Mouse (Mus musculus): ENCODE measurements around the gene Gm6588. TPM values are rescaled to one million over a fixed set of nuclear protein-coding genes. Genes with fewer than 3 reads are reported as not detected.

Gene Gm6588
- polyA plus RNA-seq, 1 experiment, result not detected

DNA sequence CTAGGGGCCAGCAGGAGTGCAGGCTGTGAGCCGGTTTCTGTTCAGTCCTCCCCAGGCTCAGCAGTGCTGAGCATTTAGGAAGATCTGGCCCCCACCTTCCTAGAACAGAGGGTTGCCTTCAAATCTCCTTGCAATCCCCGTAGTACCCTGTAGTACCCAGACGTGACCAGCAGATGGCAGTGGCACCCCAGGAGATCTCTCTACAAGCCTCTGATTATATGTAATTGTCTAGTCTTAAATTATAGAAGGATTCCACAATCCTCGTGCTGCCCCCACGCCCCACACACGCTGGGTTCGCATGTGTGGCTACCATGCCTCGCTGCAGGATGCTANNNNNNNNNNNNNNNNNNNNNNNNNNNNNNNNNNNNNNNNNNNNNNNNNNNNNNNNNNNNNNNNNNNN, 16.2 kb upstream of the Gm6588 start:
- H3K27ac ChIP-seq (replicated peaks; ENCODE audit: low read depth, low read length), result no peak overlapping the region
- H3K4me3 ChIP-seq (ENCODE audit: insufficient read depth, low read depth, low read length), result no peak overlapping the region
- no peaks in the 10 kb centered on the region for H3K4me1 ChIP-seq (ENCODE audit: control insufficient read depth, insufficient read depth, insufficient read length, low read length)

DNA sequence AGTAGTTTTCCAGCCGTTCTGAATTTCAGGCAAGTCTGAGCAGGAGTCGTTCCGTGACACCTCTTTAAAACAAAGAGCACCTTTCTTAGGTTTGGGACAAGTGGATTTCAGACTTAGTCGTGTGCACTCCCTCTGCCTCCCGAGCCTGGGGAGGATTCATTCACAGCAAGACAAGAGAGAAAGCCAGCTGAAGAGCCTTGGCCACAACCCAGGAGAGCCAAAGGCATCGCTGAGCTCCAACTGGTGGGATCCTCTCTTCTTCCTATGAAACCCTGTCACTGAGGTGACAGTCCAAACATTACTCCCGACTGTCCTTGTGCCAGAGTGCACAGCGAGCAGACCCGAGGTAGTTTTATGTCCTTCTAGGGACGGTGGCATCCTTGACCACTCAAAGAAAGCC, 10.7 kb upstream of the Gm6588 start:
- Histone ChIP-seq H3K27ac (replicated peaks; ENCODE audit: low read depth, low read length) (no peak overlapping the region), H3K4me3 (ENCODE audit: insufficient read depth, low read depth, low read length) (no peak overlapping the region), H3K4me1 (ENCODE audit: control insufficient read depth, insufficient read depth, insufficient read length, low read length) (no peaks in the 10 kb centered on the region)

DNA sequence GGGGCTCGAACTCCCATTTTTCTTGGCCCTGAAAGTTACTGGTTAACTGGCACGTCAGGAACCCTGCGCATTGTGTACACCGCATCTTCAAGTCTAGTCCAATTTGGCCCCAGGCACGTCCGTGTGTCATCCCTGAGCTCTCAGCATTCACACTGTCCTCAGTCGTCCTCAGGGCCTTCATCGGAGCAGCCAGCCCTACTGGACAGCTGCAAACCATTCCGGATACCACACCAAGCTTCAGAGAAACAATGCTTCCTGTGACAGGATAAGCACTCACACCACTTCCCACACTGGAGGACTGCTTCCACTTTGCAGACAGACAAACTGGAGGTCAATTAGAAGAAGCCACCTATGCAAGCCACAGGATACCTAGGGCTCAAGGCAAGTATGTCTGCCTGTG, 3.9 kb downstream of the Gm6588 start:
- Histone ChIP-seq H3K4me3 (ENCODE audit: insufficient read depth, low read depth, low read length) (no peak overlapping the region), H3K4me1 (ENCODE audit: control insufficient read depth, insufficient read depth, insufficient read length, low read length) (no peaks in the 10 kb centered on the region), H3K27ac (replicated peaks; ENCODE audit: low read depth, low read length) (no peak overlapping the region)

DNA sequence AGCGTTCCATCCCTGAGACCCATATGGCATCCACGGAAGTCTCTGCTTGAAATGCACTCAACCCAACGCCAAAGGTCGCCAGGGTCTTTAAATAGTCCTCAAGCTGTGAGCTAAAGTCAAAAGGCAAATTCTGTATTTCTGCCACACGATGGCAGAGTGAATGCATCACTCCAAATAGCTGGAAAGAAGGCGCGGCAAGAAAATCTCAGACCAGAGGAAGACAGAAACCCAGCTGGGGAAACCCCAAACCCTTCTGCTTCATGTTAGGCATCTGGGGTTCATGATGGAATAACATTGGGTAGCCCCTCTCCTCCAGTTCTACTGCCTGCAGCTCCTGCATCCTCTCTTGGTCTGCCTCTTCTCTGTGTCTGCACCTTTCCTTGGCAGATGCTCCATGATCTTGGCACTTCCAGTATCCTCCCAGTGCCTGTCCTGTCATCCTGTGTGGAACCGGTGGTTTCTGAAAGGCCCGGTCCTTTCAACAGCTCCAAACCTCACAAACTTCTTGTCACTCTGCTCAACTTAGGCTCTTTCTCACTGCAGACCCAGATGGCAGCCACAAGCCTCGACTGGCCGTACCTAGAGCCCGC, 5.8 kb downstream of the Gm6588 start:
- H3K27ac ChIP-seq (replicated peaks; ENCODE audit: low read depth, low read length), result no peak overlapping the region
- H3K4me1 ChIP-seq (ENCODE audit: control insufficient read depth, insufficient read depth, insufficient read length, low read length), result no peaks in the 10 kb centered on the region
- no peak overlapping the region for H3K4me3 ChIP-seq (ENCODE audit: insufficient read depth, low read depth, low read length)

DNA sequence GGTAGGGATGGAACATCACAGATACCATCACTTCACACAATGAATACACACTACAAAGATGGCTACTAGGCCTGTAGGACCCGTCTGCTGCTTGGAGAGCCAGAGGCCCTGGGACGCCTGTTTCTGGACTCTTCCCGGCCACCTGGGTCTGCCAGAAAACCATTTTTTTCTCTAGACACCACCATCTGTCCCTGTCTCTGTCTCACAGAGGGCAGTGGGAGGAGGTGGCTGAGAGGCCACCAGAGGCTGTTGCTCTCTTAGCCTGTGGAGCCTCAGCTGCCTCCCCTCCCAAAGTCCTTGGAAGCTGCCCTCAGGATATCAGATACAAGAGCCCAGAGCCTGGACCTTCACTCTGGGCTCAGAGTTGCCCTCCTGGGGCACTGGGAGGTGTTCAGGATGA, 10.7 kb downstream of the Gm6588 start:
- Histone ChIP-seq H3K27ac (replicated peaks; ENCODE audit: low read depth, low read length) (no peak overlapping the region), H3K4me3 (ENCODE audit: insufficient read depth, low read depth, low read length) (no peak overlapping the region), H3K4me1 (ENCODE audit: control insufficient read depth, insufficient read depth, insufficient read length, low read length) (no peaks in the 10 kb centered on the region)

DNA sequence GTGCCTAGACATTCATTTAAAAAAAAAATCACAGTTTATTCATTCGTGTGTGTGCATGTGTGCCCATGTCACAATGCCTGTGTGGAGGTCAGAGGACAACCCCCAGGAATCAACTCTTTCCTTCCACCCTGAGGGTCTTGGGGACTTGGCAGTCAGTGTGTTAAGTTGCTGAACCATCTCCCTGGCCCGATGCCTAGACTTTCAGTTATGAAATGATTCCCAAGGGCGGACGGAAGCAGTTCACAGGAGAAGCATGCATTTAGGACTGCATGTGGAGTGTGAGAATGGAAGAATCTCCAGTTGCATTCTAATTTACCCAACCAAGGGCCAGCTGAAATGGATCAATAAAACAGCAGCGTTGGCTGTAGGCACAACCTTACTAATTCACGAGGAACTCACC, 17.1 kb downstream of the Gm6588 start:
- H3K4me1 ChIP-seq (ENCODE audit: control insufficient read depth, insufficient read depth, insufficient read length, low read length), result no peaks in the 10 kb centered on the region
- no peak overlapping the region for H3K4me3 ChIP-seq (ENCODE audit: insufficient read depth, low read depth, low read length)

DNA sequence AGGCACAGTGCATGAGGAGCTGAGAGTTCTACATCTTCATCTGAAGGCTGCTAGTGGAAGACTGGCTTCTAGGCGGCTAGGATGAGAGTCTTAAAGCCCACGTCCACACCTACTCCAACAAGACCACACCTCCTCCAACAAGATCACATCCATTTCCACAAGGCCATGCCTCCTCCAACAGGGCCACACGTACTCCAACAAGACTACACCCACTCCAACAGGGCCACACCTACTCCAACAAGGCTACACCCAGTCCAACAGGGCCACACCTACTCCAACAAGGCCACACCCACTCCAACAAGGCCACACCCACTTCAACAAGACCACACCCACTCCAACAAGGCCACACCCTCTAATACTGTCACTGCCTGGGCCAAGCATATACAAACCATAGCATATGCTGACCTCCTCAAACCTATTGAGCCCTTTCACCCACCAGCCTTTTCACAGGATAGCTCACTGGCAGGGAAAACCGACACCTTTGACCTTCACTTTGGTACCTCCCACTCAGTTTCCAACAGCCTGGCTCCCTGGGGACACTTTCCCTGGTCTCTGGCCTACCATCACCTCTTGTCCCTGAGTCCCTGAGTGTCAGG, 19.9 kb downstream of the Gm6588 start:
- Histone ChIP-seq H3K27ac (replicated peaks; ENCODE audit: low read depth, low read length) (no peak overlapping the region), H3K4me3 (ENCODE audit: insufficient read depth, low read depth, low read length) (no peak overlapping the region), H3K4me1 (ENCODE audit: control insufficient read depth, insufficient read depth, insufficient read length, low read length) (no peaks in the 10 kb centered on the region)

More for the DNA sequence above, 17.1 kb downstream of the Gm6588 start:
- H3K27ac ChIP-seq (replicated peaks; ENCODE audit: low read depth, low read length), result no peak overlapping the region

DNA sequence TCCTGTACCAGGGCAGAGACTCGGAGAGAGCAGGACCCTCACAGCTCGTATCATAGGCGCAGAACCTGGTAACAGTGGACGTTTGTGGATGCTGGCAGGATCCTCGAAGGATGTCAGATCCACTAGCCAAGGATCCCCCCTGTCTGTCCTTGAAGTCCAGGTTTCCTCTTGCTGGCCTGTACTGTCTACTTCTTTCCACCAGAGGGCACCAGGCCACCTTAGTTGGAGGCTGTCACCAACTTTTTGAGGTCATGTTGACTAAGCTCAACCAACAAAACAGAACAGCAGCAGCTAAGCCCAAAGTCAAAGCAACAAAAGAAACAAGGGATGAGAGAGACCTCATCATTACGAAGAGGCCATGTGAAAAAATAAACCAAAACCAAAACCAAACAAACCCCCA, 20.9 kb downstream of the Gm6588 start:
- no peak overlapping the region for H3K27ac ChIP-seq (replicated peaks; ENCODE audit: low read depth, low read length)
- no peaks in the 10 kb centered on the region for H3K4me1 ChIP-seq (ENCODE audit: control insufficient read depth, insufficient read depth, insufficient read length, low read length)
- no peak overlapping the region for H3K4me3 ChIP-seq (ENCODE audit: insufficient read depth, low read depth, low read length)

DNA sequence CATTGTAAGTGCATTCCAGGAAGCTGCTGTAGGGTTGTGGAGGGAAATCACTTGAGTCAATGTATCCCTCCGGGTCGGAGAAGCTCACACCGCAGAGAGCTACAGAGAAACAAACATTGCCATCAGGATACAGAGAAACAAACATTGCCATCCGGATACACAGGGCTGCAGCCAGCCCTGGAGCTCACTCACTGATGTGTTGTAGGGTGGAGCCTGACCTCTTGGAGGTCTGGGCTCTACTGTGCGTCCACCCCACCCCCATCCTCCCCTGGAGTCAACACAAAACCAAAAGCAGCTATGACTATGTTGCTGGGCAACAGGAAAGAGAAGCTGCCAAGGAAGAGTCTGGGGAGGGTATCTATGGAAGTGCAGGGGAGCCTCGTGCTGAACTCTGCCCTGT, 24.2 kb downstream of the Gm6588 start:
- no peak overlapping the region for H3K4me3 ChIP-seq (ENCODE audit: insufficient read depth, low read depth, low read length)

DNA sequence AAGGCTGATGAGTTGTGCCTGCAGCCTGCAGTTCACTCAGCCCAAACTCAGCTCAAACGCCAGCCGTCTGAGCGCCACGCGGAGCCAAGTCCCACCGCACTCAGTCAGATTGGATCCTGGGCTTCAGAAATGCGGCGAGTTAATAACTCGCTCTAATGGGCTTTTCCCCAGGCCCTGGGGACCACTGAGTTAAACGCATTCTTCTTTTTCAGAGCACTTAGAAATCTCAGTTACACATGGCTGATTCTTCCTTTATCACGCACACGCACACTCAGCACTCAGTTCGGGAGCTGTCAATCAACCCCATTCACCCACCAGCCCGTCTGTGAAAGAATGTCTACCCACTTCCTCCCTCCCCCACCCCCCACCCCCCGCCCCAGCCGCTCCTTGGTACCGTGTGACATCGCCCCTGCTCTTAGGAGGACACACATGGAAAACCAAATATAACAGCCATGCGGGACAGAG, 32.8 kb downstream of the Gm6588 start:
- no peak overlapping the region for H3K4me3 ChIP-seq (ENCODE audit: insufficient read depth, low read depth, low read length)
- H3K4me1 ChIP-seq (ENCODE audit: control insufficient read depth, insufficient read depth, insufficient read length, low read length), result no peaks in the 10 kb centered on the region
- no peak overlapping the region for H3K27ac ChIP-seq (replicated peaks; ENCODE audit: low read depth, low read length)

More for the DNA sequence above, 24.2 kb downstream of the Gm6588 start:
- no peak overlapping the region for H3K27ac ChIP-seq (replicated peaks; ENCODE audit: low read depth, low read length)
- no peaks in the 10 kb centered on the region for H3K4me1 ChIP-seq (ENCODE audit: control insufficient read depth, insufficient read depth, insufficient read length, low read length)

DNA sequence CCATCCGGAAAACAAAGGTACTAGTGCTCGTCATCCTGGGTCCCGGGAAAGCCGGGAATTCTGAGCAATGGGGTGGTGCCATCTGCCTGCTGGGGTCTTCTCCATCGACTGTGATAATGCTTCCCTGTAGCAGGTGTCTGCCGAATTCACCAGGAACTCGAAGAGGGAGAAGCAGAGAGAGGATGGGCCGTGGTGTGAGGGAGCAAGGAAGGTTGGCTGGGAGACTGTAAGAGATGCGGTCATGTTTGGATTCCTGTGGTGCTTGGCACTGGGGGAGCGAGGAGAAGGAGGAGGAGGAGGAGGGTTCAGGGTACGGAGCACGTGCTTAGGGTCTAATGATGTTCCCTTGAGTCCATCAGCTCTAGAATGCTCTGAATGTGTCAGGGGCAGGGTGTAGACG, 33.3 kb downstream of the Gm6588 start:
- H3K27ac ChIP-seq (replicated peaks; ENCODE audit: low read depth, low read length), result no peak overlapping the region
- H3K4me3 ChIP-seq (ENCODE audit: insufficient read depth, low read depth, low read length), result no peak overlapping the region
- no peaks in the 10 kb centered on the region for H3K4me1 ChIP-seq (ENCODE audit: control insufficient read depth, insufficient read depth, insufficient read length, low read length)

DNA sequence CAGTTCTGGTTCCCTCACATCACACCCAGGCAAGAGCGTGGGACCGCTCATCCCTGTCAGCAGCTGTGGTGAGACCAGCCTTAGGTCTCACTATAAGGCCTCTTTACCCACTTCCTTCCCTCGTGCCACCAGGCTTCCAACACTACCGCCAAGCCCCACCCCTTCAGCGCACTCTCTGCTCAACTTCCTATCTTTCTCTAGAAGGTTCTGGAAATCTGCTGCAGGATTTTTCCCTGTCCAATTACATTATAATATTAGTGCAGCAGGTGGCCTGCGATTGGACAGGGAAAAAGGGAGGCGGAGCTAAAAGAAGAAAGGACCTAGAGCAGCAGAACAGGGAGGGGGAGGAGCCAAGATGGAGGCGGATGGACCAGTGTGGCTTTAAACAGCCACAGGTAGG, 33.8 kb downstream of the Gm6588 start:
- H3K27ac ChIP-seq (replicated peaks; ENCODE audit: low read depth, low read length), result no peak overlapping the region
- no peak overlapping the region for H3K4me3 ChIP-seq (ENCODE audit: insufficient read depth, low read depth, low read length)
- H3K4me1 ChIP-seq (ENCODE audit: control insufficient read depth, insufficient read depth, insufficient read length, low read length), result no peaks in the 10 kb centered on the region

DNA sequence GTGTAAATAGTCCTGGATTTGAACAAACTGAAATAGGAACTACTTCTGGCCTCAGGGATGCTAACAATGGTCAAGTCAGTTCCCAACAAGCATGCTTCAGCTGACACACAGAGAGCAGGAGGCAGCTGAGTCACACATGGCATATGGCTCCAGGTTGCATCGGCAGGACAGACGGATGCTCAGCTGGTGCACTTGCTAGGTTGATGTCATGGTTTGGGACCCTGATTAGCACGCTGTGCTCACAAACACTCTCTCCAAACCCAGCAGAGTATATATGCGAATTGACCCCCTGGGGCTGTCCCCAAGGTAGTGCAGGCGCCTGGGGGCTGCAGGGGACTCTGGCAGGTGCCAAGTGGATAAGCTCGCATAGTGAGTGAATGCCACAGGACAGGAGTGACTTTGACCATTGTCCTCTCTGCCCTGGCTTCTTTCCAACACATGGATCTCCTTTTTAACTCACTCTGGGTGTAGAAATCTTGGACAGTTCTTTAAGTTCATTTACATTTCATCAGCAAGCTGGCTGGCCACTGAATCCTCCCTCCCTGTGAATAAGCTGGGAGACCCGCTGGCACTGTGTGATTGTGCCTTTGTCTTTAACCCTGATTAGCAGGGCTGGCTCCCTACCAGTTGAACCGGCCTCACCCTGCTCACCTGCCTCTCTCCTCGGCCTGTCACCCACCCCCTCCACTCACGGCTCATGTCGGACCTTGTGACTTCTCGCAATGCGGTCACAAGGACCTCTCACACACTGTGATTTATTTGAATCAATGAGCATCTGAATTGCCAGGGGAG, 35.9 kb downstream of the Gm6588 start:
- no peaks in the 10 kb centered on the region for H3K4me1 ChIP-seq (ENCODE audit: control insufficient read depth, insufficient read depth, insufficient read length, low read length)
- no peak overlapping the region for H3K27ac ChIP-seq (replicated peaks; ENCODE audit: low read depth, low read length)
- no peak overlapping the region for H3K4me3 ChIP-seq (ENCODE audit: insufficient read depth, low read depth, low read length)

DNA sequence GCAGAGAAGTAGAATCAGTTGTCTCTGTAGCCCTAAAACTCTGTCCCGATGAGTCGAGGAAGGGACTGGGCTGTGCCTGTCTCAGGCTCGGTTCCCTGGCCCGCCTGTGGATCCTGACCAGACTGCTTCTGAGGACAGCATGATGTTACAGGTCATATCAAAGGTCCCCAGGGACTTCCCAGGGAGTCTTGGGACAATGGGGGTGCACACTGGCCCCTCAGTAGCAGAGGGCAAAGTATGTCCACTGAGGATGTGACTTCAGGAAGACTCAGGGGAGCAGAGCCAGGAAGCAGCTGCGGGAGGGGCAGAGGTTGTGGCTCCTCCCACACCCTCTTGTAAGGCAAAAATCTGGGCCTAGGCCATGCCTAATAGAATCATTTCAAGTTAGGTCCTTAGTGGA, 37.2 kb downstream of the Gm6588 start:
- H3K27ac ChIP-seq (replicated peaks; ENCODE audit: low read depth, low read length), result no peak overlapping the region
- no peaks in the 10 kb centered on the region for H3K4me1 ChIP-seq (ENCODE audit: control insufficient read depth, insufficient read depth, insufficient read length, low read length)
- H3K4me3 ChIP-seq (ENCODE audit: insufficient read depth, low read depth, low read length), result no peak overlapping the region

DNA sequence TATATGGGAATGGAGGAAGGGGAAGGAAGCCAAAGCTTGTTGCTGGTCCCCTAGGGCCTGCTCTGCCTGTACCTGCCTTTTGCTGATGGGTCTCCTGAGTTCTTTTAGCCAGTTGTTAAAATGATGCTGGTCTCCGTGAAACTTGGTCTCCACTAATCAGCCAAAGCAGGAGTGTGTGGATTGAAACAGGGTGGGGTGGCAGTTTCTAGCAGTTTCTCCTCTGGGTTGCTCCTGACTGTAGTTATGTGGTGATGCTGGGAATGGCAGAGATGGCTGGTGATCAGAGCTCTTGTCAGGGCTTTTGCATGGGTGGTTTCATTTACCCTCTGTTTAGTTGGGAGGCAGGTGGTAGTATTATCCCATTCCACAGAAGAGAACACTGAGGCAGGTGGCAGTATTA, 38.3 kb downstream of the Gm6588 start:
- H3K27ac ChIP-seq (replicated peaks; ENCODE audit: low read depth, low read length), result no peak overlapping the region
- H3K4me3 ChIP-seq (ENCODE audit: insufficient read depth, low read depth, low read length), result no peak overlapping the region
- H3K4me1 ChIP-seq (ENCODE audit: control insufficient read depth, insufficient read depth, insufficient read length, low read length), result no peaks in the 10 kb centered on the region
